Mouse (Mus musculus) MEL-GATA-1-ER (cell line): ENCODE measurements around the gene Pet117.

ENCODE experiments used
- DNase-seq: peaks from one replicate; pipeline ENCODE4 v3.0.0-alpha.2; 2012; ENCODE audit warnings: low read depth; ENCODE audit errors: extremely low read depth

The Pet117 gene

GRCm38 (mm10) chr2:144381741-144382140 lies 12.9 kb downstream of the Pet117 start:
- DNase-seq = no peak

DNA sequence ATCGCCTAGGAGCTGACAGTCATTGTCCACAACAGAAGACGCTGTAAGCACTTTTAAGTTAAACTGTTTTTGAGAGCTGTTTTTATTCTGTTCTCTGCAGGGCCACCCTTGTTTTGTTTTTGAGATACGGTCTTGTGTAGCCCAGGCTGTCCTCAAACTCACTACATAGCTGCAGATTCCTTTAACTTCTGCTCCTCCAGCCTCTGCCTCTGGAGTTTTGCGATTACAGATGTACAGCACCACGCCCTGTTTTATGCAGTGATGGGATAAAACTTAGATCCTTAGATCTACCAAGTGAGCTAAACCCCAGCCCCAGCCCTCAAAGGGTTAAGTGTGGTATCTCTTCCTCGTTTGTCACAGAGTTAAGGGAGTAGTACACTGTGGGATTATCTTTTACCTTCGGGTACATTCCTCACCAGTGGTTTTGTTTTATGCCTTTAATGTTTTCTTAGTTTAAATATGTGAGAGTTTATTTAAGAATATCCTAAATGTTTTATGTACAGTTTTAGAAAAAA lies 13.9 kb downstream of the Pet117 start:
- no peak for DNase-seq

GRCm38 (mm10) chr2:144386296-144386695 lies 17.5 kb downstream of the Pet117 start:
- DNase-seq = no peak

DNA sequence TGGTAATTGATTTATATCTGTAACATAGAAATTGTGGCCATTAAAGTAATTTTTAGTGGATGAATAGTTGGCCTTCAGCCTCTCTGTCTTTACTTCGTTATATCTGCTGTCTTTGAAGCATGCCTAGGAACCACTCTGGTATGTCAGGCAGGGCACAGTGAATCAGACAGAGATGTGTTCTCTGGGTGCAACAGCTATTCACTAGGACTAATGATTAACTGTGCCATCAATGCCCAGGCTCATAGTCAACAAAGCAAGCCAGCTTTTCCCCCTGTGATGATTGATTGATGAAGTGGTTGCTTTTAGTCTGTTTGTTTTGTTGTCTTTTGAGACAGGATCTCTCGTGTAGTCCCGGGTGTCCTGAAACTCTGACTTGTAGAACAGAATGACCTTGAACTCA lies 19.6 kb downstream of the Pet117 start:
- DNase-seq = no peak

- DNase-seq = no peak
Observed at GRCm38 (mm10) chr2:144399531-144399930, 30.7 kb downstream of the Pet117 start.

- no peak for DNase-seq
Observed at GRCm38 (mm10) chr2:144400659-144401058, 31.9 kb downstream of the Pet117 start.

DNA sequence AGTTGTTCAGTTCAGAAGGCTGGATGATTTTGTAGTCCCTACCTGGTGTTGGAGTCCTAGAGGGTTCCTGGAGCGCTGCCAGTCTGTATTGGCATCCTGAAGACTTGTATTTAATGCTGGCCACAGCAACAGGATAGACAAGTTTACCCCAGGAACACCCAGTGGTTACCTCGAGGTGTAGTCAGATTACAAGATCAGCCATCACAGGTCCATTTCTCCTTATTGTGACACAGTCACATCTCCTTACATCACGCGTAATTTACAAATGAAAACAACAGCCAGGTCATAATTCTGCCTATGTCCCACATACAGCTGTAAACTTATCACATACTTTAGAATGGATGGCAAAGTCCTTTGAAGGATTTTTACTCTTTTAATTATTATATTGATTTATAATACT lies 40.2 kb downstream of the Pet117 start:
- no peak for DNase-seq

GRCm38 (mm10) chr2:144410603-144411002 lies 41.8 kb downstream of the Pet117 start:
- DNase-seq = no peak

DNA sequence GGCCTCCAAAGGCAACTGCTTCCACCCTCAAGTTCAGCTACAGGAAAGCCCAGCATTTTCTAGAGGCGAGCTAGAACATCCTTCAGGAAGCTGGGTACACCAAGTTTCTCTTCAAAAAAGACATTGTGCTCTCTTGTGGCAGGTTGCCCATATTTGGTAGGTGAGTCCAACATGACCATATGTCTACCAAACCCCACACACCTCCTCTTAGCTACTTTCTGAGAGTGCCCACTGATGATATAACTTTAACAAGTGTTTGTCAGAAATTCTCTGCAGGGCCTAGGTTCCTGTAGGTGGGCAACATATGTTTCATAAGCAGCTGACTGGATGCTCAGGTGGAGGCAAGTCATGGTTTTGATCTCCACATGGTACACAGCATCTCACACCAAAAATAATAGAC lies 45.9 kb downstream of the Pet117 start:
- DNase-seq = no peak

- DNase-seq = no peak
Observed at GRCm38 (mm10) chr2:144416859-144417258, 48.1 kb downstream of the Pet117 start.

- no peak for DNase-seq
Observed at GRCm38 (mm10) chr2:144418062-144418461, 49.3 kb downstream of the Pet117 start.

DNA sequence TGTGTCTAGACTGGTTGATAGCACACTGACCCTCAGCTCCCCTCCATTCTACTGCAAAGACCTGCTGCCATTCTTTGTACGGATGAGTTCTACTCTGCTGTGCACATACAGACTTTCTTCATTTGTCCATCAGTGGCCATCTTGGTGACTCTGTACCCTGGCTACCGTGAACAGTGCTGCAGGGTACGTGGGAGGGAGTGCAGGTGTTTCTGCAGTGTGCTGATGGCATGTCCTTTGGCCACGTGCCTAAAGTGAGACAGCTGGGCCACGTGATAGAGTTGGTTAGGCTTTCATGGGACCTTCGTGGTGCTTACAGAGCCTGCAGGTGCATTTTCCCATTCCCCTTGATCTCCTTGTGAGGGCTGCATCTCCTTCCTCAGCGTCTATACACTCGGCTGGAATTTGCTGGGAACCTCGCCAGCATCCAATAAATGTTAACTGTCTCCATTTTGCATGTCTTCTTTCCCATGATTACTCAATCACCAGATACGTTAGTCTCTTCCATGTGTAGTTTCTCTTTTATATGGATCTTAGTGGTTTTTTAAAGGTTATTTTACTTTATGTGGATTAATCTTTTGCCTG lies 53.4 kb downstream of the Pet117 start:
- DNase-seq = no peak
